Mouse (Mus musculus) midbrain, embryonic 16.5 days (tissue): ENCODE results near the gene Lmbrd2. TPM values are rescaled to one million over a fixed set of nuclear protein-coding genes. Genes with fewer than 3 reads are reported as not detected.
A peak's percentile ranks its signal among the peaks of the same experiment; 100 is the strongest.

Experiments used
- ATAC-seq: fragments of 200-750 bp; cut with Nextera tagmentation; 2 replicates; pipeline ENCODE4 v1.8.0; 2017; ENCODE audit warnings: moderate TSS enrichment
- H3K27ac ChIP-seq: fragments of 300-500 bp; sonication (generic); 2 replicates; pipeline ENCODE4 v1.5.1; 2014; ENCODE audit warnings: mild to moderate bottlenecking, low read length, mixed read lengths
- H3K27me3 ChIP-seq: fragments of 300-500 bp; sonication (generic); 2 replicates; pipeline ENCODE4 v1.6.1; 2014; ENCODE audit warnings: low read depth, low read length, mixed read lengths; ENCODE audit not compliant: control insufficient read depth, insufficient read depth
- H3K36me3 ChIP-seq: fragments of 300-500 bp; sonication (generic); 2 replicates; pipeline ENCODE4 v1.6.1; 2014; ENCODE audit warnings: mild to moderate bottlenecking, low read length, moderate library complexity, mixed read lengths; ENCODE audit not compliant: control insufficient read depth, insufficient read depth
- H3K4me1 ChIP-seq: fragments of 300-500 bp; sonication (generic); 2 replicates; pipeline ENCODE4 v1.6.1; 2014; ENCODE audit warnings: mild to moderate bottlenecking, low read length, mixed read lengths; ENCODE audit not compliant: control insufficient read depth, insufficient read depth
- H3K4me2 ChIP-seq: fragments of 300-500 bp; sonication (generic); 2 replicates; pipeline ENCODE4 v1.6.1; 2014; ENCODE audit warnings: mild to moderate bottlenecking, low read length, mixed read lengths
- H3K4me3 ChIP-seq: fragments of 300-500 bp; sonication (generic); 2 replicates; pipeline ENCODE4 v1.5.1; 2014; ENCODE audit warnings: low read depth, mild to moderate bottlenecking, low read length, moderate library complexity, mixed read lengths
- H3K9ac ChIP-seq: fragments of 300-500 bp; sonication (generic); 2 replicates; pipeline ENCODE4 v1.6.1; 2014; ENCODE audit warnings: low read depth, low read length, mixed read lengths
- H3K9me3 ChIP-seq: fragments of 300-500 bp; sonication (generic); replicated peaks from 2 replicates; pipeline ENCODE4 v1.6.1; 2014; ENCODE audit warnings: mild to moderate bottlenecking, low read length, mixed read lengths; ENCODE audit not compliant: control insufficient read depth, poor library complexity, severe bottlenecking
- WGBS: fragments of 180-500 bp; shearing (Covaris S2); extraction: QIAGEN DNeasy Blood & Tissue Kit; methylation state at CpG from one replicate; pipeline ENCODE4 v1.1.7; 2014; 5-methylcytosine and 5-hydroxymethylcytosine counted together
- polyA plus RNA-seq: library from polyadenylated mRNA; unstranded; fragments of >200 nt; fragmentation: Nextera tagmentation; extraction: Ambion mirVana; gene quantifications from 2 replicates; pipeline ENCODE4 v1.2.1, GENCODE M21; 2015

Lmbrd2 gene
- polyA plus RNA-seq, 1 experiment from 2014 or later, result 3.3 TPM

GRCm38 (mm10) chr15:9130772-9131498 is 9.4 kb upstream of the Lmbrd2 start:
- H3K4me2 ChIP-seq, result no peak overlapping the region
- peaks cover 5% of the 10 kb centered on the region; the same call in 1 of the 2 replicates for H3K36me3 ChIP-seq
- peaks cover 6% of the 10 kb centered on the region; the same call in 1 of the 2 replicates for H3K4me1 ChIP-seq
- no peak overlapping the region for H3K9ac ChIP-seq
- no peaks in the 10 kb centered on the region for H3K27me3 ChIP-seq
- H3K9me3 ChIP-seq, result no peaks in the 10 kb centered on the region
- peak overlapping the region; percentile 42; the same call in 1 of the 2 replicates for H3K27ac ChIP-seq
- H3K4me3 ChIP-seq, result no peak overlapping the region
- peak; percentile 81 for ATAC-seq
- 58% methylated on average over 9 of the region's 9 CpGs for WGBS

- ATAC-seq, result no peak
- peaks cover 6% of the 10 kb centered on the region; the same call in 1 of the 2 replicates for H3K4me1 ChIP-seq
- peaks cover 7% of the 10 kb centered on the region for H3K36me3 ChIP-seq
- no peak overlapping the region for H3K4me3 ChIP-seq
- no peaks in the 10 kb centered on the region for H3K27me3 ChIP-seq
- no peaks in the 10 kb centered on the region for H3K9me3 ChIP-seq
- H3K9ac ChIP-seq, result no peak overlapping the region
- 0 out of 2 replicates have a peak overlapping the region, but pooled peaks have one; percentile 12 for H3K27ac ChIP-seq
- WGBS, result 80% methylated on average over 4 of the region's 4 CpGs
- no peak overlapping the region for H3K4me2 ChIP-seq
Measured at GRCm38 (mm10) chr15:9131499-9131888, 8.9 kb upstream of the Lmbrd2 start.

DNA sequence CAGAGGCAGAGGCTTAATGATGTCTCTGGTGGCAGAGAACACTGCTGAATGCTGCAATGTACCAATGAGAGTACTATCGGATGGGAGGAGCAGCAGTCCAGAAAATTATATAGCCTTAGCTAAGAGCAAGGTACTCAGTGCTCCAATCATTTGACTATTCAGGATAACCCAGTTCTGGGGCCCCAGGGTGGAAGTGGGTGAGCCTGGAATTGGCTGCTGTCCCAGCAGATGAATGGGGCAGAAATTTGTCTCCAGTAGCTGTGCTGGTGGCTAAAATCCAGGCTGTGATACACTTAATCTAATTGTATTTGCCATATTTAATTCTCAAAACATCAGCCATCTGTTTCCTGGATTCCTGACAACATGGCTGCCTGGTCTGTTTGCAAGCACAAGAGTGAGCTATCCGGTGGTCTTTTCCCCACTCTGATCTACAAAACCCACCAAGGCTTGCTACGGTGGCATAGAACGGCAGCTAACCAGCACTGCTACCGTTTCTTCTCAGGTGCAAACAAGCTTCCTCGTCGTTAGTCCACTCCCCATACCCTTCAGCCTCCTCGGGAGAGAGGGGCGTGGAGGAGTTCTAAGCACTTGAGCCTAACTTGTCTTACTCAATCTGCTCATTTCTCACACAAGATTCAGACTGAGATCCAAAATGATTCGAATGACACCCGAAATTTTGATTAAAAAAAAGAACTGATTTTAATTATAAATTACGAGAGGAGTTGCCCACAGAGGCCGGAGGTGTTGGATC is 7.5 kb upstream of the Lmbrd2 start:
- H3K9me3 ChIP-seq, result no peaks in the 10 kb centered on the region
- WGBS, result 86% methylated on average over 13 of the region's 13 CpGs
- ATAC-seq, result no peak
- no peak overlapping the region for H3K4me3 ChIP-seq
- H3K36me3 ChIP-seq, result peaks cover 12% of the 10 kb centered on the region
- H3K27me3 ChIP-seq, result no peaks in the 10 kb centered on the region
- H3K4me2 ChIP-seq, result no peak overlapping the region
- H3K27ac ChIP-seq, result no peak overlapping the region
- no peak overlapping the region for H3K9ac ChIP-seq
- H3K4me1 ChIP-seq, result peaks cover 6% of the 10 kb centered on the region; the same call in 1 of the 2 replicates

DNA sequence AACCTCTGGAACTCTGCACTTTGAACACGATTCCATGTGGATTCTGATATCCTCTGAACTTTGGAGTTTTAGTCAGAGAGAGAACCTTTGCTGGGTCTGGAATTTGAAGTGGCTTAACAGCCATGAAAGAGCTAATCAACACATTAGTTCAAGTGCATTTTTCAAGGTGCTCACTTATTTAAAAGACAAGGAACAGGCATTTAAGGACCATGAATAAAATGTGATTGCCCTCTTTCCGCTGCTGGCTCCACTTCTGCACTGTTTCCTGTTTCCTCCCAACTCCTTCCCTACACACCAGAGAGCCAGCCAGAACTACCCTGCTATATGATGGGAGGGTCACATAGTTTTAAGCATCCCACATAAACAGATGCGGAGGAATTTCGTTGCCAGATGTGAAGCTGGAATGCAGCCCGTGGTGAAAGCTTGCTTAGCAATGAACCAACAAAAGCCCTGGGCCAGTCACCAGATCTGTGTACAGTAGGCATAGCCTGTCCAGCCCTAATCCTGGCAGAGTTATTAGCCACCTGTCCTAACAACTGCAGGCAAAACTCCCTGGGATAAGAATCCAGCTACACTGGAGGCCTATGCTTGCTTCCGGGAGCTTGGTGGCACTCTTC is 5.4 kb upstream of the Lmbrd2 start:
- peaks cover 10% of the 10 kb centered on the region for H3K36me3 ChIP-seq

GRCm38 (mm10) chr15:9139447-9139846 is 903 bp upstream of the Lmbrd2 start:
- peak overlapping the region; percentile 88 for H3K4me3 ChIP-seq
- no peaks in the 10 kb centered on the region for H3K9me3 ChIP-seq
- no peaks in the 10 kb centered on the region for H3K27me3 ChIP-seq
- peak overlapping the region; percentile 84 for H3K4me2 ChIP-seq
- H3K27ac ChIP-seq, result no peak overlapping the region
- peak overlapping the region; percentile 85 for H3K9ac ChIP-seq
- peaks cover 8% of the 10 kb centered on the region for H3K36me3 ChIP-seq
- WGBS, result 23% methylated on average over 10 of the region's 10 CpGs
- H3K4me1 ChIP-seq, result peaks cover 15% of the 10 kb centered on the region
- ATAC-seq, result no peak

More for the DNA sequence above, 5.4 kb upstream of the Lmbrd2 start:
- Histone ChIP-seq H3K27me3 (no peaks in the 10 kb centered on the region), H3K4me1 (peaks cover 18% of the 10 kb centered on the region), H3K27ac (no peak overlapping the region), H3K4me2 (no peak overlapping the region), H3K9me3 (no peaks in the 10 kb centered on the region), H3K9ac (no peak overlapping the region), H3K4me3 (no peak overlapping the region)
- no peak for ATAC-seq
- WGBS, result 90% methylated on average over 6 of the region's 6 CpGs

DNA sequence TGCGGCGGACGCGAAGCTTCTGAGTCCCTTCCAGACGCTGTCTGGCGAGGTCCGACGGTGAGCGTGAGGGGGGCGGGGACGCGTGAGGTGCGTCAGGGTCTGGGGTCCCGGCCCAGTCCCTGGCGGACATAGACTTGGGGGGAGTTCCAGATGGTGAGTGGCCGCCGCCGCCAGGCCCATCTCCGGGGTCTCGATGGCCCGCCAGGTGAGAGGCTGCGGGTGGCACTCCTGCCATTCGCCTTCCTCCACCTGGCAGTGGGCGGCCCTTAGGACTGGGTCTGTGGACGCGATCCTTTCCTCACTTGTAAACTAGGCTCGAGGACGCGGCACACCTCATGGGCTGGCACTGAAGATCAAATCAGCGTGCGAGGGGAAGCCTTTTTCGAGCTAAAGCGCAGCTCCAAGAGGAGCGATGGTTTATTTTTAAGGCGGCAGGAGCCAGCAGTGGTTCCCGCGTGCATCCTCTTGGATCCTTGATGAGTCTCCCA is 378 bp downstream of the Lmbrd2 start:
- Histone ChIP-seq H3K27me3 (no peaks in the 10 kb centered on the region), H3K36me3 (peaks cover 8% of the 10 kb centered on the region), H3K4me1 (peaks cover 15% of the 10 kb centered on the region), H3K4me3 (peak overlapping the region; percentile 88), H3K9ac (peak overlapping the region; percentile 85), H3K4me2 (peak overlapping the region; percentile 92), H3K27ac (peak overlapping the region; percentile 90), H3K9me3 (no peaks in the 10 kb centered on the region)
- whole genome bisulfite sequencing, result under 1% methylated on average over 37 of the region's 37 CpGs
- peak; percentile 92 for ATAC-seq

GRCm38 (mm10) chr15:9155325-9155724 is 15.0 kb downstream of the Lmbrd2 start, which contains the start of gene Skp2:
Gene Skp2, minus strand, starts transcription at chr15:9155425.
- no peak for ATAC-seq
- Histone ChIP-seq H3K4me1 (no peaks in the 10 kb centered on the region), H3K36me3 (peaks cover 20% of the 10 kb centered on the region)

DNA sequence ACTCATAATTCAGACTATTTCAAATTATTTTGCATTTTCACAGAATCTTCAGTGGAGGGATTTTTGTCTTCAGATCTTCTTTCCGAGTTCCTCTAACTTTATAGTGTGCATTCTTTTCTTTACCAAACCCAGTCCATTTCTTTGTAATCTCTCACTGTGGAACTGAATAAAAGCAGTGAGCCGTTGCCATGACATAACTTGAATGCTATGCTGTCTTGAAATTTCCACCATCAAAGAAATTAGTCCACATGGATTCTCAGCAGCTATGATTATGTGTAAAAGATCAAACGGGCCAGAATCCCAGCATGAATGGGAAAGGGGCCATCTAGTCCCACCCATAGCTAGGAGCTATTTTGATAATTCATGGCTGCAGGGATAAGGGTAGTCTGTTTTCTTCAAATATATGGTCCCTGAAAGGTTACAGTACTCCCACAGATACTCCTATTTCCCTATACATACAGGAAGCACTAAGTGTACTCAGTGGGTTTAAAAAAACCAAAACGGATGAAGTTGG is 22.3 kb downstream of the Lmbrd2 start:
- 49% methylated on average over 4 of the region's 4 CpGs for WGBS
- ATAC-seq, result no peak
- H3K9ac ChIP-seq, result no peak overlapping the region
- H3K4me2 ChIP-seq, result no peak overlapping the region
- no peaks in the 10 kb centered on the region for H3K9me3 ChIP-seq
- H3K4me3 ChIP-seq, result no peak overlapping the region
- peaks cover 21% of the 10 kb centered on the region for H3K36me3 ChIP-seq
- no peak overlapping the region for H3K27ac ChIP-seq
- no peaks in the 10 kb centered on the region for H3K27me3 ChIP-seq
- H3K4me1 ChIP-seq, result 0 out of 2 replicates have a peak, but pooled peaks cover 3% of the 10 kb centered on the region

More at GRCm38 (mm10) chr15:9155325-9155724, 15.0 kb downstream of the Lmbrd2 start, which contains the start of gene Skp2:
- Histone ChIP-seq H3K9me3 (no peaks in the 10 kb centered on the region), H3K27ac (no peak within 1 kb of the TSS), H3K4me2 (no peak within 1 kb of the TSS), H3K27me3 (no peaks in the 10 kb centered on the region), H3K9ac (no peak within 1 kb of the TSS), H3K4me3 (no peak within 1 kb of the TSS)
